Mouse (Mus musculus): ENCODE measurements around the gene Pigw. TPM values are rescaled to one million over a fixed set of nuclear protein-coding genes. Genes with fewer than 3 reads are reported as not detected.

Pigw gene
- 2.8 and 2.9 TPM in 2 replicates for polyA plus RNA-seq (2014; fragmentation: Nextera tagmentation; extraction: Ambion mirVana)

GRCm38 (mm10) chr11:84879772-84880464 lies at the start of gene Pigw, which contains the start of gene Myo19:
Pigw (minus strand) TSS chr11:84880285.
Myo19 (plus strand) TSS chr11:84880148.
- H3K36me3 ChIP-seq (ENCODE audit: control insufficient read depth, insufficient read depth, low read length), result peaks cover 5% of the 10 kb centered on the region; the same call in 1 of the 2 replicates
- WGBS, result under 1% methylated on average over 79 of the region's 81 CpGs
- H3K9me3 ChIP-seq (ENCODE audit: control insufficient read depth, low read length), result no peaks in the 10 kb centered on the region
- peak within 1 kb of the TSS; percentile 93 for H3K4me3 ChIP-seq (ENCODE audit: low read depth, low read length)
- peak within 1 kb of the TSS; percentile 78 for H3K27ac ChIP-seq (ENCODE audit: low read depth, low read length)
- peak within 1 kb of the TSS; percentile 77 for H3K9ac ChIP-seq (replicated peaks; ENCODE audit: low read depth, low read length)
- H3K4me2 ChIP-seq (ENCODE audit: low read depth, low read length), result peak within 1 kb of the TSS; percentile 85
- no peaks in the 10 kb centered on the region for H3K27me3 ChIP-seq (ENCODE audit: control insufficient read depth, insufficient read depth, low read length)
- peak; percentile 96 for ATAC-seq (ENCODE audit: low read depth)
- H3K4me1 ChIP-seq (ENCODE audit: control insufficient read depth, insufficient read depth, low read length), result peaks cover 13% of the 10 kb centered on the region

GRCm38 (mm10) chr11:84920981-84921380 lies 40.9 kb upstream of the Pigw start:
- 87% methylated on average over 8 of the region's 8 CpGs for WGBS
- H3K9ac ChIP-seq (replicated peaks; ENCODE audit: low read depth, low read length), result no peak overlapping the region
- H3K4me3 ChIP-seq (ENCODE audit: low read depth, low read length), result no peak overlapping the region
- H3K4me1 ChIP-seq (ENCODE audit: control insufficient read depth, insufficient read depth, low read length), result no peaks in the 10 kb centered on the region
- no peaks in the 10 kb centered on the region for H3K9me3 ChIP-seq (ENCODE audit: control insufficient read depth, low read length)
- ATAC-seq (ENCODE audit: low read depth), result no peak
- H3K27ac ChIP-seq (ENCODE audit: low read depth, low read length), result no peak overlapping the region
- no peak overlapping the region for H3K4me2 ChIP-seq (ENCODE audit: low read depth, low read length)
- H3K27me3 ChIP-seq (ENCODE audit: control insufficient read depth, insufficient read depth, low read length), result no peaks in the 10 kb centered on the region
- H3K36me3 ChIP-seq (ENCODE audit: control insufficient read depth, insufficient read depth, low read length), result no peaks in the 10 kb centered on the region

- H3K4me1 ChIP-seq (ENCODE audit: control insufficient read depth, insufficient read depth, low read length), result peaks cover 4% of the 10 kb centered on the region; the same call in 1 of the 2 replicates
- H3K27ac ChIP-seq (ENCODE audit: low read depth, low read length), result no peak overlapping the region
- H3K9ac ChIP-seq (replicated peaks; ENCODE audit: low read depth, low read length), result no peak overlapping the region
- no peak overlapping the region for H3K4me3 ChIP-seq (ENCODE audit: low read depth, low read length)
- no peaks in the 10 kb centered on the region for H3K9me3 ChIP-seq (ENCODE audit: control insufficient read depth, low read length)
- no peaks in the 10 kb centered on the region for H3K27me3 ChIP-seq (ENCODE audit: control insufficient read depth, insufficient read depth, low read length)
- 76% methylated on average over 7 of the region's 7 CpGs for WGBS
- H3K36me3 ChIP-seq (ENCODE audit: control insufficient read depth, insufficient read depth, low read length), result no peaks in the 10 kb centered on the region
- ATAC-seq (ENCODE audit: low read depth), result no peak
- no peak overlapping the region for H3K4me2 ChIP-seq (ENCODE audit: low read depth, low read length)
Measured at GRCm38 (mm10) chr11:84919951-84920350, 39.9 kb upstream of the Pigw start.

GRCm38 (mm10) chr11:84919276-84919675 lies 39.2 kb upstream of the Pigw start:
- 41% methylated on average over 3 of the region's 3 CpGs for WGBS
- Histone ChIP-seq H3K4me3 (ENCODE audit: low read depth, low read length) (no peak overlapping the region), H3K4me2 (ENCODE audit: low read depth, low read length) (no peak overlapping the region), H3K9me3 (ENCODE audit: control insufficient read depth, low read length) (no peaks in the 10 kb centered on the region), H3K27ac (ENCODE audit: low read depth, low read length) (no peak overlapping the region), H3K27me3 (ENCODE audit: control insufficient read depth, insufficient read depth, low read length) (no peaks in the 10 kb centered on the region), H3K4me1 (ENCODE audit: control insufficient read depth, insufficient read depth, low read length) (peaks cover 6% of the 10 kb centered on the region; the same call in 1 of the 2 replicates), H3K9ac (replicated peaks; ENCODE audit: low read depth, low read length) (no peak overlapping the region), H3K36me3 (ENCODE audit: control insufficient read depth, insufficient read depth, low read length) (no peaks in the 10 kb centered on the region)
- no peak for ATAC-seq (ENCODE audit: low read depth)

GRCm38 (mm10) chr11:84918425-84918824 lies 38.3 kb upstream of the Pigw start:
- WGBS, result 5% methylated on average over 16 of the region's 16 CpGs
- Histone ChIP-seq H3K9me3 (ENCODE audit: control insufficient read depth, low read length) (no peaks in the 10 kb centered on the region), H3K4me3 (ENCODE audit: low read depth, low read length) (no peak overlapping the region), H3K27ac (ENCODE audit: low read depth, low read length) (no peak overlapping the region), H3K27me3 (ENCODE audit: control insufficient read depth, insufficient read depth, low read length) (no peaks in the 10 kb centered on the region), H3K4me1 (ENCODE audit: control insufficient read depth, insufficient read depth, low read length) (peaks cover 6% of the 10 kb centered on the region; the same call in 1 of the 2 replicates), H3K9ac (replicated peaks; ENCODE audit: low read depth, low read length) (0 out of 2 replicates have a peak overlapping the region, but pooled peaks have one; percentile 2), H3K4me2 (ENCODE audit: low read depth, low read length) (peak overlapping the region; percentile 19; the same call in 1 of the 2 replicates), H3K36me3 (ENCODE audit: control insufficient read depth, insufficient read depth, low read length) (no peaks in the 10 kb centered on the region)
- peak; percentile 88; the same call in 1 of the 2 replicates for ATAC-seq (ENCODE audit: low read depth)

- no peak for ATAC-seq (ENCODE audit: low read depth)
- H3K9me3 ChIP-seq (ENCODE audit: control insufficient read depth, low read length), result no peaks in the 10 kb centered on the region
- H3K4me3 ChIP-seq (ENCODE audit: low read depth, low read length), result peak overlapping the region; percentile 86
- 60% methylated on average over 7 of the region's 7 CpGs for WGBS
- H3K4me1 ChIP-seq (ENCODE audit: control insufficient read depth, insufficient read depth, low read length), result peaks cover 6% of the 10 kb centered on the region; the same call in 1 of the 2 replicates
- H3K9ac ChIP-seq (replicated peaks; ENCODE audit: low read depth, low read length), result peak overlapping the region; percentile 76
- peaks cover 6% of the 10 kb centered on the region; the same call in 1 of the 2 replicates for H3K36me3 ChIP-seq (ENCODE audit: control insufficient read depth, insufficient read depth, low read length)
- H3K27ac ChIP-seq (ENCODE audit: low read depth, low read length), result no peak overlapping the region
- H3K4me2 ChIP-seq (ENCODE audit: low read depth, low read length), result peak overlapping the region; percentile 62
- no peaks in the 10 kb centered on the region for H3K27me3 ChIP-seq (ENCODE audit: control insufficient read depth, insufficient read depth, low read length)
Measured at GRCm38 (mm10) chr11:84916703-84917300, 36.7 kb upstream of the Pigw start.

- peaks cover 6% of the 10 kb centered on the region; the same call in 1 of the 2 replicates for H3K36me3 ChIP-seq (ENCODE audit: control insufficient read depth, insufficient read depth, low read length)
- 4% methylated on average over 34 of the region's 34 CpGs for WGBS
- H3K4me2 ChIP-seq (ENCODE audit: low read depth, low read length), result peak within 1 kb of the TSS; percentile 62
- no peaks in the 10 kb centered on the region for H3K9me3 ChIP-seq (ENCODE audit: control insufficient read depth, low read length)
- H3K9ac ChIP-seq (replicated peaks; ENCODE audit: low read depth, low read length), result peak within 1 kb of the TSS; percentile 76
- H3K27ac ChIP-seq (ENCODE audit: low read depth, low read length), result no peak within 1 kb of the TSS; the same call in 1 of the 2 replicates
- H3K4me3 ChIP-seq (ENCODE audit: low read depth, low read length), result peak within 1 kb of the TSS; percentile 86
- H3K4me1 ChIP-seq (ENCODE audit: control insufficient read depth, insufficient read depth, low read length), result peaks cover 6% of the 10 kb centered on the region; the same call in 1 of the 2 replicates
- no peaks in the 10 kb centered on the region for H3K27me3 ChIP-seq (ENCODE audit: control insufficient read depth, insufficient read depth, low read length)
- ATAC-seq (ENCODE audit: low read depth), result peak; percentile 93
Measured at GRCm38 (mm10) chr11:84916053-84916702, 36.1 kb upstream of the Pigw start, which contains the start of gene Znhit3. Znhit3 (minus strand) TSS chr11:84916366.

- Histone ChIP-seq H3K4me3 (ENCODE audit: low read depth, low read length) (no peak overlapping the region), H3K9ac (replicated peaks; ENCODE audit: low read depth, low read length) (no peak overlapping the region), H3K4me2 (ENCODE audit: low read depth, low read length) (no peak overlapping the region)
Measured at GRCm38 (mm10) chr11:84914673-84915072, 34.6 kb upstream of the Pigw start.

More at GRCm38 (mm10) chr11:84914673-84915072, 34.6 kb upstream of the Pigw start:
- ATAC-seq (ENCODE audit: low read depth), result no peak
- Histone ChIP-seq H3K4me1 (ENCODE audit: control insufficient read depth, insufficient read depth, low read length) (peaks cover 6% of the 10 kb centered on the region; the same call in 1 of the 2 replicates), H3K9me3 (ENCODE audit: control insufficient read depth, low read length) (no peaks in the 10 kb centered on the region), H3K27ac (ENCODE audit: low read depth, low read length) (no peak overlapping the region), H3K27me3 (ENCODE audit: control insufficient read depth, insufficient read depth, low read length) (no peaks in the 10 kb centered on the region), H3K36me3 (ENCODE audit: control insufficient read depth, insufficient read depth, low read length) (peaks cover 15% of the 10 kb centered on the region; the same call in 1 of the 2 replicates)
- 78% methylated on average over 5 of the region's 5 CpGs for WGBS

Measured in neural tube, embryonic 14.5 days (tissue).